Mouse (Mus musculus): ENCODE measurements around the gene Tmem117.

DNA sequence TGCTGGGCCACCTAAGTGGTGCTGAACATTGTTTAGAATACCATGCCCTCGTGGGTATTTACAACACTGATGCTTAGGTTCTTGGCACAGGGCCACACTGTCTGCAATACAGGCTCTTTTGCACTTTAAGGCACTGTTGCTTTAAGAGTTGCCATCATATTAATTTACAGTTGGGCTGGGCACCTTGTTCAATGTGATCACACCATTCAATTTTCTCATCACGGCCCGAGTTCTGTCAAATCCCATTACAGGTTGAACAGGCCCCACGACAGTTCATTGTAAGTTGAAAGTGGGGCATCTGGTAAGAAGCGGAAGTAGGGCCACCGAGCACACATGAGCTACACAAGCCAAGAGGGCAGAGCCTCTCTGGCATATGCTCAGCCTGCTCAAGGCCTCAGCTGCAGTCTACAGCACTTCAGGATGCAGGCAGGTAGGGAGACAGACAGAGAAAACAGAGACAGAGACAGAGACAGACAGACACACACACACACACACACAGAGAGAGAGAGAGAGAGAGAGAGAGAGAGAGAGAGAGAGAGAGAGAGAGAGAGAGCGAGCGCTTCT, 478.3 kb downstream of the Tmem117 start:
- no peak for TF ChIP-seq NRF1 (IDR thresholded peaks at IDR 0.05; ENCODE audit: insufficient read depth, low read depth, low read length, poor library complexity, severe bottlenecking)
- TF ChIP-seq CTCF (IDR thresholded peaks at IDR 0.05 in 2 of 3, conservative IDR thresholded peaks at IDR 0.05 in 1 of 3; ENCODE audit: control insufficient read depth in 1 of 3, insufficient read depth in 1 of 3, low read depth in 2 of 3, low read length in 3 of 3, poor library complexity in 1 of 3, severe bottlenecking in 1 of 3), result no peak
- TF ChIP-seq SIN3A (IDR thresholded peaks at IDR 0.05; ENCODE audit: low read length), result no peak
- TF ChIP-seq POLR2A (IDR thresholded peaks at IDR 0.05; ENCODE audit: control insufficient read depth in 1 of 2, insufficient read depth in 1 of 2, low read depth in 1 of 2, low read length in 2 of 2, poor library complexity in 1 of 2), result no peak
- TF ChIP-seq MAX (IDR thresholded peaks at IDR 0.05; ENCODE audit: low read length), result no peak
- TF ChIP-seq ZNF384 (IDR thresholded peaks at IDR 0.05; ENCODE audit: low read depth, low read length), result no peak
- no peak for TF ChIP-seq BHLHE40 (IDR thresholded peaks at IDR 0.05; ENCODE audit: borderline replicate concordance, low read depth, low read length)
- TF ChIP-seq USF1 (IDR thresholded peaks at IDR 0.05; ENCODE audit: low read depth, low read length), result no peak
- TF ChIP-seq ZKSCAN1 (IDR thresholded peaks at IDR 0.05; ENCODE audit: low read depth, low read length), result no peak
- TF ChIP-seq MAZ (IDR thresholded peaks at IDR 0.05; ENCODE audit: low read depth, low read length), result no peak
- TF ChIP-seq MXI1 (IDR thresholded peaks at IDR 0.05; ENCODE audit: low read depth, low read length), result no peak
